Mouse (Mus musculus) forebrain, embryonic 16.5 days (tissue): ENCODE measurements around the gene Map2k2. TPM values are rescaled to one million over a fixed set of nuclear protein-coding genes. Genes with fewer than 3 reads are reported as not detected.
"Not testable (repeated sequence)": the region's sequence is repeated elsewhere in the genome, so short reads cannot be mapped to it uniquely, and the experiment has no call there.

Experiments
- ATAC-seq: fragments of 200-750 bp; cut with Nextera tagmentation; 2 replicates; pipeline ENCODE4 v1.8.0; 2017; ENCODE audit warnings: mild to moderate bottlenecking, moderate library complexity
- H3K27ac ChIP-seq: fragments of 300-500 bp; sonication (generic); 2 replicates; pipeline ENCODE4 v1.5.1; 2014; ENCODE audit warnings: low read length, control low read depth
- H3K27me3 ChIP-seq: fragments of 300-500 bp; sonication (generic); replicated peaks from 2 replicates; pipeline ENCODE4 v1.6.1; 2014; ENCODE audit warnings: low read length; ENCODE audit not compliant: control insufficient read depth, insufficient read depth
- H3K36me3 ChIP-seq: fragments of 300-500 bp; sonication (generic); 2 replicates; pipeline ENCODE4 v1.6.1; 2014; ENCODE audit not compliant: control insufficient read depth, insufficient read depth
- H3K4me1 ChIP-seq: fragments of 300-500 bp; sonication (generic); replicated peaks from 2 replicates; pipeline ENCODE4 v1.6.1; 2014; ENCODE audit warnings: low read length; ENCODE audit not compliant: control insufficient read depth, insufficient read depth
- H3K4me2 ChIP-seq: fragments of 300-500 bp; sonication (generic); 2 replicates; pipeline ENCODE4 v1.6.1; 2014; ENCODE audit warnings: mild to moderate bottlenecking, low read length, control low read depth
- H3K4me3 ChIP-seq: fragments of 300-500 bp; sonication (generic); replicated peaks from 2 replicates; pipeline ENCODE4 v1.5.1; 2014; ENCODE audit warnings: mild to moderate bottlenecking, low read length, control low read depth
- H3K9ac ChIP-seq: fragments of 300-500 bp; sonication (generic); replicated peaks from 2 replicates; pipeline ENCODE4 v1.6.1; 2014; ENCODE audit warnings: low read depth, low read length, control low read depth
- H3K9me3 ChIP-seq: fragments of 300-500 bp; sonication (generic); 2 replicates; pipeline ENCODE4 v1.6.1; 2016; ENCODE audit warnings: low read length; ENCODE audit not compliant: control insufficient read depth
- WGBS: fragments of 180-500 bp; shearing (Covaris S2); extraction: QIAGEN DNeasy Blood & Tissue Kit; methylation state at CpG from one replicate; pipeline ENCODE4 v1.1.7; 2014; 5-methylcytosine and 5-hydroxymethylcytosine counted together
- microRNA-seq: library from miRNA; unstranded; fragments of <30 nt; microRNA quantifications from one replicate; pipeline ENCODE4, GENCODE M21; 2017
- polyA plus RNA-seq: library from polyadenylated mRNA; unstranded; fragments of >200 nt; fragmentation: Nextera tagmentation; extraction: Ambion mirVana; gene quantifications from 2 replicates; pipeline ENCODE4 v1.2.1, GENCODE M21; 2015

Gene Map2k2
- polyA plus RNA-seq, 1 experiment from 2014 or later = 210 TPM

GRCm38 (mm10) chr10:81177958-81178712 lies 72.4 kb downstream of the Map2k2 start:
- Histone ChIP-seq H3K36me3 (peaks cover 31% of the 10 kb centered on the region), H3K27ac (no peak overlapping the region)
- ATAC-seq = no peak

GRCm38 (mm10) chr10:81178927-81179326 lies 73.2 kb downstream of the Map2k2 start:
- no peaks in the 10 kb centered on the region for H3K27me3 ChIP-seq

More at GRCm38 (mm10) chr10:81177958-81178712, 72.4 kb downstream of the Map2k2 start:
- 67% methylated on average over 14 of the region's 14 CpGs for WGBS
- Histone ChIP-seq H3K4me1 (peaks cover 44% of the 10 kb centered on the region), H3K4me3 (peak overlapping the region; percentile 54), H3K9ac (peak overlapping the region; percentile 66), H3K9me3 (no peaks in the 10 kb centered on the region), H3K27me3 (no peaks in the 10 kb centered on the region), H3K4me2 (peak overlapping the region; percentile 62)

DNA sequence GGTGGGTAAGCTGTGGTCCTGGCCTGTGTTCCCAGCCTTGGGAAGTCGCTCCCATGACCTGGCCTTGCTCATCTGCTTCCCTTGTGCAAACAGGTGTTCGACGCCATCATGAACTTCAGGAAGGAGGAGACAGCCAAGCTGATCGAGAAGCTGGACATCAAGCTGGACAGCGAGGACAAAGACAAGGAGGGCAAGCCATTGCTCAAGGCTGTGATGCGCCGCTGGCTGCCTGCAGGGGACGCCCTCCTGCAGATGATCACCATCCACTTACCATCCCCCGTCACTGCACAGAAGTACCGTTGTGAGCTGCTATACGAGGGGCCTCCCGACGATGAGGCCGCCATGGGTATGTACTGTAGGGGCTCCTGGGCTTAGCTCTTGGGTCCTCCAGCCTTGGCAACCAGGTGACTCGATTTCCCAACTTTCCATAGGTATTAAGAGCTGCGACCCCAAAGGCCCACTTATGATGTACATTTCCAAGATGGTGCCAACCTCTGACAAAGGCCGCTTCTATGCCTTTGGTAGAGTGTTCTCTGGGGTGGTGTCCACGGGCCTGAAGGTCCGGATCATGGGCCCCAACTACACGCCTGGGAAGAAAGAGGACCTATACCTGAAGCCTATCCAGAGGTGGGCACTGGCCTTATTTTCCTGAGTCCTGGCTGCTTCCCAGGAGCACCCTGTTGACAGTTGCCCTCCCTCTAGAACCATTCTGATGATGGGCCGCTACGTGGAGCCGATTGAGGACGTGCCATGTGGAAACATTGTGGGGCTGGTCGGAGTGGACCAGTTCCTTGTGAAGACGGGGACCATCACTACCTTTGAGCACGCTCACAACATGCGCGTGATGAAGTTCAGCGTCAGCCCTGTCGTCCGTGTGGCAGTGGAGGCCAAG lies 74.0 kb downstream of the Map2k2 start:
- 92% methylated on average over 32 of the region's 32 CpGs for WGBS
- Histone ChIP-seq H3K36me3 (peaks cover 31% of the 10 kb centered on the region), H3K4me1 (peaks cover 37% of the 10 kb centered on the region), H3K9me3 (no peaks in the 10 kb centered on the region), H3K27ac (no peak overlapping the region), H3K4me3 (no peak overlapping the region), H3K4me2 (no peak overlapping the region), H3K27me3 (no peaks in the 10 kb centered on the region), H3K9ac (no peak overlapping the region)
- ATAC-seq = no peak

More at GRCm38 (mm10) chr10:81178927-81179326, 73.2 kb downstream of the Map2k2 start:
- Histone ChIP-seq H3K4me2 (no peak overlapping the region), H3K9ac (no peak overlapping the region), H3K9me3 (no peaks in the 10 kb centered on the region), H3K4me3 (no peak overlapping the region), H3K4me1 (peaks cover 42% of the 10 kb centered on the region), H3K27ac (no peak overlapping the region), H3K36me3 (peaks cover 31% of the 10 kb centered on the region)
- no peak for ATAC-seq
- WGBS = 91% methylated on average over 11 of the region's 11 CpGs

DNA sequence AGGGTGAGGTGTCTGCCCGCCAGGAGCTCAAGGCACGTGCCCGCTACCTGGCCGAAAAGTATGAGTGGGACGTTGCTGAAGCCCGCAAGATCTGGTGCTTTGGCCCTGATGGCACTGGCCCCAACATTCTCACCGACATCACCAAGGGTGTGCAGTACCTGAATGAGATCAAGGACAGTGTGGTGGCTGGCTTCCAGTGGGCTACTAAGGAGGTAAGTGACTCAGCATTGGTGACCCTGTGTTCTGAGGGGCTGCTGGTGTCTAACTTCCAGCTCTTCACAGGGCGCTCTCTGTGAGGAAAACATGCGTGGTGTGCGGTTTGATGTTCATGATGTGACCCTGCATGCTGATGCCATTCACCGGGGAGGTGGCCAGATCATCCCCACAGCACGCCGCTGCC lies 75.2 kb downstream of the Map2k2 start:
- Histone ChIP-seq H3K27me3 (no peaks in the 10 kb centered on the region), H3K27ac (no peak overlapping the region), H3K4me3 (no peak overlapping the region), H3K9me3 (no peaks in the 10 kb centered on the region), H3K9ac (no peak overlapping the region), H3K36me3 (peaks cover 34% of the 10 kb centered on the region), H3K4me1 (peaks cover 25% of the 10 kb centered on the region), H3K4me2 (no peak overlapping the region)
- no peak for ATAC-seq
- WGBS = 90% methylated on average over 13 of the region's 13 CpGs

GRCm38 (mm10) chr10:81181860-81182259 lies 76.1 kb downstream of the Map2k2 start:
- H3K27me3 ChIP-seq, H3K27ac ChIP-seq, H3K9me3 ChIP-seq, ATAC-seq, H3K9ac ChIP-seq, H3K4me2 ChIP-seq, H3K4me3 ChIP-seq: not testable (repeated sequence)
- Histone ChIP-seq H3K36me3 (peaks cover 34% of the 10 kb centered on the region), H3K4me1 (peaks cover 25% of the 10 kb centered on the region)
- WGBS = 77% methylated on average over 12 of the region's 12 CpGs

DNA sequence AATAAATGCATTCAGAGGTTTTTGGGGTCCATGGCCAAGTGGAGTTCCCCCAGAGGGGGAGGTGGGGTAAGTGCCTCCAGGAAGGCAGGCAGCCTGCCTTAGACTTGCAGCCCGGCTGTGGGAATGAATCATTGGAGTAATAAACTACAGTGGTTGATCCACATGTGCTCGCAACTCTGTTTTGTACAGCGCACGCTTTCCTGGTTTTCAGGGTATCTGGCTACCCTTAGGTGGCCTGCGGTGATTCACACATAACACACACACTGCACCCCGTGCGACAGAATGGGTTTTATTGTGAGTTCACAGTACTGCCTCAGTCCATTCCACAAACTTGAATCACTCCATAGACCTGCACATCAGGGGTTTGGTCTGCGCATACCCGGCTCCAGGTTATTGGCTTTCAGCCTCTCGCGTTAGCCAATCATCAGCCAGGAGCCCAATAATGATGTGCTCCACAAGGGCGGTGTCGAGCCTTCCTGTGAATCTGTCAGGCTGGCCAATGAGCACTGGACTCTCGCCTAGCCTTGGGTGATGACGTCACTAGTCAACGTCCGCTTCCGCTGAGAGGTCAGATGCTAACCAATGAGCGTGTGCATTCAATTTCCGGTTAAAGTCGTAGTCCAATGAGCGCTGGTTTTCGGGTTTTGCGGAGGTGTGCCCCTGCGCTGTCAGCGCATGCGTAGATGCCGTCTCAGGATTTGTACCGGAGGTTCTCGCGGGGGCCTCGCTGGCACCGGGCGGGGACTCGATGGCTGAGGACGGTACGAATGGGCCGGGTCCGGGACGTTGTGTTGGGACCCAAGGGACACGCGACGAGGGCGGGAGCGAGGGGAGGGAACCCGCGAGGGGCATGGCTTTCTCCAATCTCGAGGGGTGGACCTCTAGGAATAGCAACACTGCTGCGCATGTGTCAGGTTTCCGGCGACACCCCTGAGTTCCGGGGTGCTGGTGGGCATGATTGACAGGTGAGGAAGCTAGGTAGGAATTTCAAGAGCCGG lies 76.9 kb downstream of the Map2k2 start, which contains the start of gene Dapk3:
Gene Dapk3, plus strand, starts transcription at position 670 of the 998 bp plus-strand sequence.
- H3K27me3 ChIP-seq = no peaks in the 10 kb centered on the region
- ATAC-seq = peak; percentile 91
- peaks cover 21% of the 10 kb centered on the region for H3K4me1 ChIP-seq
- H3K9me3 ChIP-seq = no peaks in the 10 kb centered on the region
- peak within 1 kb of the TSS; percentile 47 for H3K4me3 ChIP-seq
- peak within 1 kb of the TSS; percentile 51 for H3K9ac ChIP-seq
- H3K36me3 ChIP-seq = peaks cover 34% of the 10 kb centered on the region
- peak within 1 kb of the TSS; percentile 74 for H3K27ac ChIP-seq
- whole genome bisulfite sequencing = 3% methylated on average over 53 of the region's 53 CpGs
- H3K4me2 ChIP-seq = peak within 1 kb of the TSS; percentile 59

Small RNA genes lying within 50 kb of the gene (microRNA-seq; reads per million reads assigned to microRNA genes)
- not detected for gene Mir5615-1
- not detected for gene Mir5615-2

Other genes starting within 250 kb of the Map2k2 start
- gene Tmprss9, start 234.1 kb upstream of the Map2k2 start, polyA plus RNA-seq = 0.24 and 0.25 TPM in 2 replicates
- gene Timm13, start 204.9 kb upstream of the Map2k2 start, polyA plus RNA-seq = 298 and 299 TPM in 2 replicates
- 53.2 and 59.8 TPM in 2 replicates for gene Lmnb2, start 187.7 kb upstream of the Map2k2 start, polyA plus RNA-seq
- gene Gadd45b, start 175.8 kb upstream of the Map2k2 start, polyA plus RNA-seq = 5.8 and 7.0 TPM in 2 replicates
- gene Gng7, start 91.0 kb upstream of the Map2k2 start, polyA plus RNA-seq = 41.0 and 47.4 TPM in 2 replicates
- 37.6 and 45.4 TPM in 2 replicates for gene Diras1, start 80.3 kb upstream of the Map2k2 start, polyA plus RNA-seq
- gene Slc39a3, start 68.5 kb upstream of the Map2k2 start, polyA plus RNA-seq = 48.1 and 54.0 TPM in 2 replicates
- 325 and 344 TPM in 2 replicates for gene Sgta, start 45.7 kb upstream of the Map2k2 start, polyA plus RNA-seq
- gene Thop1, start 35.9 kb upstream of the Map2k2 start, polyA plus RNA-seq = 69.4 and 70.4 TPM in 2 replicates
- 0.17 and 0.66 TPM in 2 replicates for gene Creb3l3, start 7.0 kb upstream of the Map2k2 start, polyA plus RNA-seq
- 11.6 and 11.8 TPM in 2 replicates for gene Zbtb7a, start 29.3 kb downstream of the Map2k2 start, polyA plus RNA-seq
- gene Pias4, start 62.0 kb downstream of the Map2k2 start, polyA plus RNA-seq = 48.5 and 62.7 TPM in 2 replicates
- 652 and 674 TPM in 2 replicates for gene Eef2, start 70.7 kb downstream of the Map2k2 start, polyA plus RNA-seq
- gene Dapk3, start 77.1 kb downstream of the Map2k2 start, polyA plus RNA-seq = 55.1 and 56.9 TPM in 2 replicates
- gene 4930442H23Rik, start 77.9 kb downstream of the Map2k2 start, polyA plus RNA-seq = not detected in 2 replicates
- 0.11 TPM in 1 of 2 replicates, not detected in the other for gene Nmrk2, start 96.1 kb downstream of the Map2k2 start, polyA plus RNA-seq
- gene Atcay, start 124.9 kb downstream of the Map2k2 start, polyA plus RNA-seq = 81.4 and 94.9 TPM in 2 replicates
- gene Zfr2, start 127.2 kb downstream of the Map2k2 start, polyA plus RNA-seq = 18.4 and 24.0 TPM in 2 replicates
- 28.8 and 44.2 TPM in 2 replicates for gene Matk, start 147.0 kb downstream of the Map2k2 start, polyA plus RNA-seq
- gene Mrpl54, start 161.0 kb downstream of the Map2k2 start, polyA plus RNA-seq = 84.0 and 90.1 TPM in 2 replicates
- gene Apba3, start 161.0 kb downstream of the Map2k2 start, polyA plus RNA-seq = 39.1 and 41.6 TPM in 2 replicates
- 7.3 and 8.3 TPM in 2 replicates for gene Tjp3, start 185.7 kb downstream of the Map2k2 start, polyA plus RNA-seq
- gene Pip5k1c, start 187.0 kb downstream of the Map2k2 start, polyA plus RNA-seq = 138 and 143 TPM in 2 replicates
- gene Cactin, start 215.2 kb downstream of the Map2k2 start, polyA plus RNA-seq = 36.8 and 38.3 TPM in 2 replicates
- 3.6 and 4.9 TPM in 2 replicates for gene Tbxa2r, start 222.8 kb downstream of the Map2k2 start, polyA plus RNA-seq
- not detected in 2 replicates for gene Gipc3, start 237.4 kb downstream of the Map2k2 start, polyA plus RNA-seq
- gene Hmg20b, start 244.6 kb downstream of the Map2k2 start, polyA plus RNA-seq = 33.4 and 34.2 TPM in 2 replicates